Mouse (Mus musculus) midbrain, embryonic 10.5 days (tissue): ENCODE data around the gene C1ra. TPM values are rescaled to one million over a fixed set of nuclear protein-coding genes. Genes with fewer than 3 reads are reported as not detected.

Experiments used
- DNase-seq: peaks from one replicate; pipeline ENCODE4 v3.0.0-alpha.2; 2017; ENCODE audit warnings: low spot score
- H3K27ac ChIP-seq: fragments of 300-500 bp; sonication (generic); replicated peaks from 2 replicates; pipeline ENCODE4 v1.5.1; 2016; ENCODE audit warnings: mild to moderate bottlenecking
- H3K27me3 ChIP-seq: fragments of 300-500 bp; sonication (generic); 2 replicates; pipeline ENCODE4 v1.6.1; 2016; ENCODE audit warnings: low read depth, mild to moderate bottlenecking; ENCODE audit not compliant: poor library complexity, severe bottlenecking
- H3K36me3 ChIP-seq: fragments of 300-500 bp; sonication (generic); 2 replicates; pipeline ENCODE4 v1.6.1; 2016; ENCODE audit warnings: mild to moderate bottlenecking, moderate library complexity
- H3K4me1 ChIP-seq: fragments of 300-500 bp; sonication (generic); 2 replicates; pipeline ENCODE4 v1.6.1; 2016
- H3K4me3 ChIP-seq: fragments of 300-500 bp; sonication (generic); 2 replicates; pipeline ENCODE4 v1.5.1; 2016; ENCODE audit warnings: mild to moderate bottlenecking, moderate library complexity
- H3K9me3 ChIP-seq: fragments of 300-500 bp; sonication (generic); replicated peaks from 2 replicates; pipeline ENCODE4 v1.6.1; 2016; ENCODE audit warnings: mild to moderate bottlenecking
- WGBS: fragments of 180-500 bp; shearing (Covaris S2); methylation state at CpG from one replicate; pipeline ENCODE4 v1.1.7; 2016; 5-methylcytosine and 5-hydroxymethylcytosine counted together
- polyA plus RNA-seq: library from polyadenylated mRNA; unstranded; fragments of >200 nt; fragmentation: Nextera tagmentation; extraction: Ambion mirVana; gene quantifications from 2 replicates; pipeline ENCODE4 v1.2.1, GENCODE M21; 2016

Gene C1ra
- polyA plus RNA-seq, 1 experiment from 2014 or later, result 0.12 TPM

GRCm38 (mm10) chr6:124570026-124570425, 57.8 kb downstream of the C1ra start, which contains the start of gene C1rb:
Gene C1rb, plus strand, starts transcription at chr6:124570294.
- Histone ChIP-seq H3K27ac (no peak within 1 kb of the TSS), H3K4me3 (no peak within 1 kb of the TSS), H3K36me3 (no peaks in the 10 kb centered on the region), H3K9me3 (no peaks in the 10 kb centered on the region), H3K4me1 (no peaks in the 10 kb centered on the region), H3K27me3 (no peaks in the 10 kb centered on the region)
- peak; percentile 69 for DNase-seq
- 1% methylated on average over 8 of the region's 8 CpGs for WGBS

Other genes starting within 250 kb of the C1ra start
- not detected in 2 replicates for gene Cd163, start 207.7 kb upstream of the C1ra start, polyA plus RNA-seq
- gene Pex5, start 97.3 kb upstream of the C1ra start, polyA plus RNA-seq, result 42.6 and 48.8 TPM in 2 replicates
- gene Clstn3, start 47.6 kb upstream of the C1ra start, polyA plus RNA-seq, result 8.4 and 15.2 TPM in 2 replicates
- 0.14 and 0.28 TPM in 2 replicates for gene C1rl, start 19.3 kb upstream of the C1ra start, polyA plus RNA-seq
- 0.17 and 0.37 TPM in 2 replicates for gene C1s1, start 30.0 kb downstream of the C1ra start, polyA plus RNA-seq
- not detected in 2 replicates for gene C1rb, start 57.9 kb downstream of the C1ra start, polyA plus RNA-seq
- gene C1s2, start 123.7 kb downstream of the C1ra start, polyA plus RNA-seq, result 0.11 TPM in 1 of 2 replicates, not detected in the other
- gene Lpcat3, start 150.6 kb downstream of the C1ra start, polyA plus RNA-seq, result 35.8 and 38.7 TPM in 2 replicates
- 217 and 243 TPM in 2 replicates for gene Emg1, start 199.8 kb downstream of the C1ra start, polyA plus RNA-seq
- gene Phb2, start 199.9 kb downstream of the C1ra start, polyA plus RNA-seq, result 401 and 471 TPM in 2 replicates
- 6.1 and 7.2 TPM in 2 replicates for gene Ptpn6, start 226.3 kb downstream of the C1ra start, polyA plus RNA-seq
- gene Grcc10, start 229.0 kb downstream of the C1ra start, polyA plus RNA-seq, result 445 and 490 TPM in 2 replicates
- gene Gm45234, start 243.6 kb downstream of the C1ra start, polyA plus RNA-seq, result not detected in 2 replicates
- 10.2 and 10.5 TPM in 2 replicates for gene Atn1, start 244.1 kb downstream of the C1ra start, polyA plus RNA-seq